Mouse (Mus musculus): ENCODE measurements at regions not wholly inside any gene's neighbourhood (a gene's known extent, or its start where the extent isn't known, plus 50 kb on each side); places are given as distances from the start of the nearest gene placed in this dataset.

- TF ChIP-seq CTCF (IDR thresholded peaks at IDR 0.05 in 2 of 3, conservative IDR thresholded peaks at IDR 0.05 in 1 of 3; ENCODE audit: control insufficient read depth in 1 of 3, insufficient read depth in 1 of 3, low read depth in 2 of 3, low read length in 3 of 3, poor library complexity in 1 of 3, severe bottlenecking in 1 of 3) (no peak), TAL1 (IDR thresholded peaks at IDR 0.05; ENCODE audit: low read length) (peak; percentile 52), RCOR1 (IDR thresholded peaks at IDR 0.05; ENCODE audit: low read depth, low read length) (peak; percentile 56), ZMIZ1 (IDR thresholded peaks at IDR 0.05; ENCODE audit: low read depth, low read length) (0 out of 2 replicates have a peak, but pooled peaks have one; percentile 45), NELFE (IDR thresholded peaks at IDR 0.05; ENCODE audit: low read depth, low read length) (no peak; the same call in 1 of the 2 replicates), POLR2AphosphoS5 (IDR thresholded peaks at IDR 0.05; ENCODE audit: borderline replicate concordance, low read depth, low read length) (no peak), GABPA (IDR thresholded peaks at IDR 0.05; ENCODE audit: low read depth, low read length) (no peak), SMC3 (IDR thresholded peaks at IDR 0.05; ENCODE audit: low read depth, low read length) (no peak), MAFK (IDR thresholded peaks at IDR 0.05; ENCODE audit: borderline replicate concordance, low read depth, low read length) (no peak)
These were observed 72.0 kb upstream of the Mgme1 start for GRCm38 (mm10) chr2:144198326-144199051.
